Mouse (Mus musculus) kidney, adult 2 months (tissue): Measurements from ENCODE around the gene Aldh8a1. TPM values are rescaled to one million over a fixed set of nuclear protein-coding genes. Genes with fewer than 3 reads are reported as not detected.
A peak's percentile ranks its signal among the peaks of the same experiment; 100 is the strongest.

ENCODE experiments used
- DNase-seq: peaks from one replicate; pipeline ENCODE4 v3.0.0; 2021
- H3K27ac ChIP-seq: fragments of 200-500 bp; 2 replicates; pipeline ENCODE4 v1.5.1; 2012; ENCODE audit warnings: low read depth, low read length, control low read depth, inconsistent platforms; ENCODE audit not compliant: insufficient read depth
- H3K27me3 ChIP-seq: fragments of 200-500 bp; replicated peaks from 2 replicates; pipeline ENCODE4 v1.6.1; 2012; ENCODE audit warnings: mild to moderate bottlenecking, moderate library complexity, low read length, inconsistent platforms; ENCODE audit not compliant: control insufficient read depth, insufficient read depth
- H3K36me3 ChIP-seq: fragments of 200-500 bp; 2 replicates; pipeline ENCODE4 v1.6.1; 2012; ENCODE audit warnings: mild to moderate bottlenecking, moderate library complexity, low read length, inconsistent platforms; ENCODE audit not compliant: control insufficient read depth, insufficient read depth
- H3K4me1 ChIP-seq: fragments of 200-500 bp; 2 replicates; pipeline ENCODE4 v1.6.1; 2011; ENCODE audit warnings: low read length; ENCODE audit not compliant: control insufficient read depth, insufficient read depth
- H3K4me3 ChIP-seq: fragments of 200-500 bp; 2 replicates; pipeline ENCODE4 v1.5.1; 2011; ENCODE audit warnings: mild to moderate bottlenecking, low read depth, low read length, control low read depth; ENCODE audit not compliant: insufficient read depth
- CTCF ChIP-seq: fragments of 200-500 bp; conservative IDR thresholded peaks from 2 replicates; pipeline ENCODE4 v1.5.1; 2011; ENCODE audit warnings: low read depth, mild to moderate bottlenecking, control low read depth, low read length, moderate library complexity, mixed read lengths; ENCODE audit not compliant: insufficient read depth, insufficient read length
- POLR2A ChIP-seq: fragments of 200-500 bp; IDR thresholded peaks from one replicate; pipeline ENCODE4 v1.6.1; 2011; ENCODE audit warnings: low read depth, low read length, control low read depth
- WGBS: fragments of 180-500 bp; shearing (Covaris S2); methylation state at CpG from one replicate; pipeline ENCODE4 v1.1.7; 2018; 5-methylcytosine and 5-hydroxymethylcytosine counted together
- polyA plus RNA-seq: library from polyadenylated mRNA; depleted of rRNA; stranded (reverse); fragments of >200 nt; gene quantifications from 2 replicates; pipeline ENCODE4 v1.2.3, GENCODE M21; 2012

Gene Aldh8a1
- polyA plus RNA-seq, 1 experiment: 238 TPM

DNA sequence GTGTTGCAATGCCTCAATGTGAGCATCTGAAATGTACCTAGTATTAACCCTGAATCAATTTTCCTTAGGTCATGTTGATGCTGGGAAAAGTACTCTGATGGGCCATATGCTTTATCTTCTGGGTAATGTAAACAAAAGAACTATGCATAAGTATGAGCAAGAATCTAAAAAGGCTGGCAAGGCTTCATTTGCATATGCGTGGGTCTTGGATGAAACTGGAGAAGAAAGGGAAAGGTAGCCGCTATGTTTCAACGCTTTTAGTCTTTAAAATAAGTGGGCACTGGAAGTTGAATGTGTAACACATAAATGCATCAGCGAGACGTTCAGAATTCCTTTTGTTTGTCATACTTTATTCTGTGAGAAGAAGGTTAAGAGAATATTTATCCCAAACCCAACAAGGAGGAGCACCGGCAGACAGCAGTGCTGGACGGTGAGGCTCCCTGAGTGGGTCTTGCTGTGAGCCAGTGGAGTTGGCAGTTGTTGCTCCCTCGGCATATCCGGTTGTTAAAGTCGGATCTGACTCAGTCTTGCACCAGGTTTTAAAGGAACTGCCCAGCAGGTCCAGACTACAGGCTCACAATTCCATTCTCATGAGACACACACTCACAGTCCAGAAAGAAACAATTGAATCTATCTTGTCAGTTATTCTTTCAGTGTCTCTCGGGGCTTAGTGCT, 34.6 kb upstream of the Aldh8a1 start:
- no peaks in the 10 kb centered on the region for H3K4me1 ChIP-seq
- H3K27ac ChIP-seq: no peak overlapping the region
- no peak for DNase-seq
- H3K27me3 ChIP-seq: no peaks in the 10 kb centered on the region
- no peak overlapping the region for H3K4me3 ChIP-seq
- TF ChIP-seq CTCF: no peak
- TF ChIP-seq POLR2A: no peak
- 85% methylated on average over 11 of the region's 11 CpGs for WGBS
- H3K36me3 ChIP-seq: peaks cover 5% of the 10 kb centered on the region

DNA sequence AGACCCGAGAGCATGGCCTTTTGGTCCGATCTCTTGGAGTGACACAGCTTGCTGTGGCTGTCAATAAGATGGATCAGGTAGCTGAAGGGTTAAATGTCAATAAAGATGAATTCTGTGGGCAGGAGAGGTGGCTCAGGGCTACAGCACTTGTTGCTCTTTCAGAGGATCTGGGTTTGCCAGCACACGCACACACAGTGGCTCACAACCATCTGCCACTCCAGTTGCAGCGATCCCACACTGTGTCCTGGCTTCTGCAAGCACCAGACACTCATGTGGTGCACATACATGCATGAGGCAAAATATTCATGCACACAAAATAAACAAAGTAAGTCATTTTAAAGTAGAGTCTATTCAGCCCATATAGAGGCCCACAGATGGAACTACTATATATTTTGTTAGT, 29.8 kb upstream of the Aldh8a1 start:
- Histone ChIP-seq H3K36me3 (peaks cover 2% of the 10 kb centered on the region; the same call in 1 of the 2 replicates), H3K27ac (no peak overlapping the region), H3K4me3 (no peak overlapping the region), H3K4me1 (no peaks in the 10 kb centered on the region), H3K27me3 (no peaks in the 10 kb centered on the region)
- WGBS: 98% methylated on average over 4 of the region's 4 CpGs
- no peak for DNase-seq
- TF ChIP-seq CTCF: no peak
- TF ChIP-seq POLR2A: no peak

DNA sequence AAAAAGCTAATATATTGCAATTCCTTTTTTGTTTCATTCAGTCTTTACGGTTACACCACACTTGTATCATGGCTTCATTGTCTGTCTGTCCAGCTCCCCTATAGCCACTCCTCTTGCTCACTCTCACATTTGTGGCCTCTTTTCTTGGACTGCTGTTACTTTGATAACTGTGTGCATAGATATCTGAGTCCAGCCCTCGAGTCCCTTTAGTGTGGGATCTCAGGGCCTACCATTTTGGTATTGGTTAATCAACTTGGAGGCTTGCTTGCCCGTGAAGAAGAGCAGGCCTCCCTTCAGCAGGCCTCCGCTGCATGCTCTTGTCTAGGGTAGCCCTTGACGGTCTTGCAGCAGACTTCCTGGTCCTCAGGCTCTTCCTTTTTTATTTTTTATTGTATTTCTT, 27.6 kb upstream of the Aldh8a1 start:
- H3K27me3 ChIP-seq: no peaks in the 10 kb centered on the region
- 95% methylated on average over 5 of the region's 5 CpGs for WGBS
- no peaks in the 10 kb centered on the region for H3K4me1 ChIP-seq
- no peak overlapping the region for H3K4me3 ChIP-seq
- H3K36me3 ChIP-seq: peaks cover 2% of the 10 kb centered on the region
- TF ChIP-seq CTCF (no peak), POLR2A (no peak)
- DNase-seq: no peak
- H3K27ac ChIP-seq: no peak overlapping the region

DNA sequence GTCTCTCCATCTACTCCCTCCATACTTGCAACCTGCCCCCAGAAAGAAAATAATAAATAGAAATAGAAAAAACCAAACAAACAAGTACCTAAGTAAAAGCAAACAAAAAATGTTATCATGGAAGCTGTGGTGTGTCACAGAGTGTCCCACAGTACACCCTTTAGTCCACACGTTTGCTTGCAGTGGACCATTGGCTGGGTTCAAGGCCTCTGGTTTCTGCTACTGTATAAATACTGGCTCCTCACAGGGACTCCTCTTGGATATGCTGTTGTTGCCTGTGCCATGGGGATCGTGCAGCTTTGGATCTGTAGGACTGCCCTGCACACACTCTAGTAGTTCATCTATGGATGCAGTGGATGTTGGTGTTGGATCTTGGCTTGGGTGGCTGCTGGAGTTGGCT, 27.1 kb upstream of the Aldh8a1 start:
- no peaks in the 10 kb centered on the region for H3K4me1 ChIP-seq
- no peak overlapping the region for H3K27ac ChIP-seq
- 93% methylated on average over 2 of the region's 2 CpGs for WGBS
- DNase-seq: no peak
- H3K36me3 ChIP-seq: peaks cover 2% of the 10 kb centered on the region
- H3K4me3 ChIP-seq: no peak overlapping the region
- H3K27me3 ChIP-seq: no peaks in the 10 kb centered on the region
- no peak for TF ChIP-seq CTCF
- TF ChIP-seq POLR2A: no peak

DNA sequence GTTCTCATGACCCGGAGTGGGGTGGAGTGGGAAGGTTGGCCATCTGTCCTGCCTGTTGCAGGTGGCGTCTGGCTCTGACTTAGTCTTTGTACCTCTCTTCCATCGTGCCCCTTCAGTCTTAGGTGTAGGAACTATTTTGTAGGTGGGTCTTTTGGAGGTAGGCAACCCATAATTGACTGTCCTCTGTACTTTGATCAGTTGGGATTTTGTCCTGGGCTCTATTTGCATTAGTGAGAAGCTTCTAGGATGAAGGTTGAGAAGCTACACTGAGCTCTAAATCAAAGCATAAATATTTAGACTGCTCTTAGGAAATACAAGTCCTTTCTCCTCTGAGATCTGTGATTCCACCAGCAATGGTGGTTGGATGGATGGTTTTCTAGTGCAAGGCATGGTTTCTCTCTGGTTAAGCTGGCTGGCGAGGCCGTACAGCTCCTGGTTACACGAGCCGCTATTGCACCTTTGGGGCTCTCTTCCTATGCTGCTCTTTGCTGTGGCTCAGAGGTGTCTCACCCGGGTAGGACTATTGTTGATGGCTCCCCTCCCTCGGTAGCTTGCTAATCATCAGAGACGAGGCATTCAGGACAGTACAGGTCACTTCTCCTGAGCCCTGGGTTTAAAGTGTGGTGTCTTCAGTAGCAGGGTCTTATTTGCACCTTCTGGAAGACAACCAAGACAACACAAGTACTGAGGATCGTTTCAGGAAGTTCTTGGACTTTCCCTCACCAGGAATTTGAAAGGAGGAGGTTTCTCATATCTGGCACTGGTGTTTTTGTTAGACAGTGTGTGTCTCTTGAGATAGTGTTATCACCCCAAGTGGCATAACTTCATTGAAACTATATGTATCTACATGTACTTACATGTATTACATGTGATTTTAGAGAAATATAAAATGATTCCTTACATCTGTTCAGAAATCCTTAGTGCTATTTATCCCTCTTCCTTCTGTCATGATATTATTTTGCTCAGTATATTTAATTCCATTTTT, 26.3 kb upstream of the Aldh8a1 start:
- H3K27me3 ChIP-seq: no peaks in the 10 kb centered on the region
- no peak overlapping the region for H3K27ac ChIP-seq
- H3K4me3 ChIP-seq: no peak overlapping the region
- no peaks in the 10 kb centered on the region for H3K4me1 ChIP-seq
- no peak for TF ChIP-seq CTCF
- TF ChIP-seq POLR2A: no peak
- H3K36me3 ChIP-seq: peaks cover 2% of the 10 kb centered on the region
- 88% methylated on average over 11 of the region's 11 CpGs for WGBS
- DNase-seq: no peak

DNA sequence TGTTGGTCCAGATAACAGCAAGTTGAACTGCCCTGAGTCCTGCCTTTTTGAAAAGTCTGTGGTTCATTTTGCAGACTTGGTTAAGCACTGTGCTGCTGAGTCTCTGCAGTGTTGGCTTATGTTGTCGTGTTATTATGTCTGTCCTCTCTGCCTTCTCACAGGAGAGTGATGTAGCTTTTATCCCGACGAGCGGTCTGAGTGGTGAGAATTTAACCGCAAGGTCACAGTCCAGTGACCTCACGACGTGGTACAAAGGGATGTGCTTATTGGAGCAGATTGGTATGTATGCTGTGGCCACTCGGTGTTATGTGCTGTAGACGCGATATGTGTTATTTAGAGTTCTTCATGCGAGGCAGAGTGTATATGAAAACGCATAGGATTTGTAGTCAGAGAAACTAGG, 25.3 kb upstream of the Aldh8a1 start:
- peak; percentile 28 for DNase-seq
- TF ChIP-seq POLR2A: no peak
- no peak for TF ChIP-seq CTCF
- Histone ChIP-seq H3K27ac (no peak overlapping the region), H3K27me3 (no peaks in the 10 kb centered on the region), H3K4me3 (no peak overlapping the region), H3K4me1 (no peaks in the 10 kb centered on the region), H3K36me3 (no peaks in the 10 kb centered on the region; the same call in none of the 2 replicates)
- WGBS: 52% methylated on average over 12 of the region's 12 CpGs

DNA sequence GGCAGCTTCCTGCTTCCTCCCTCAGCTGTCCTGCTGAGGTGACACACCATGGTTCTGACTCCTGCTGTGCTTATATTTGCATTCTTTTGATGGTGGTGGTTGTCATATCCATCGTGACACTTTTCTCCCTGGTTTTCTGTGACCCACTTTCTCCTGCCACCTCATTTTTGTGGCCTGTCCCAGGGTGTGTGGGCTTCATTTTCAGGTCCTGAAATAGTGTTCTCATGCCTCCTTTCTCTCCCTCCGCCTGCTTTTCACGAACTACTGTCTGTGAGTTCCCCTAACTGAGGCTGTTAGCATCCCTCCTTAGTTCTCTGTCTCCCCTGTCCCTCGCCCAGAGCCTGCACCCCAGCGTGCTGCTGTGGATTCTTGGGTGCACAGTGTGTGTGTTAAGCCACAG, 23.2 kb upstream of the Aldh8a1 start:
- Histone ChIP-seq H3K27ac (no peak overlapping the region), H3K4me3 (no peak overlapping the region), H3K36me3 (peaks cover 3% of the 10 kb centered on the region), H3K4me1 (no peaks in the 10 kb centered on the region), H3K27me3 (no peaks in the 10 kb centered on the region)
- WGBS: 75% methylated on average over 5 of the region's 5 CpGs
- TF ChIP-seq POLR2A: no peak
- TF ChIP-seq CTCF: no peak
- DNase-seq: no peak
